Mouse (Mus musculus): ENCODE measurements at regions not wholly inside any gene's neighbourhood (a gene's known extent, or its start where the extent isn't known, plus 50 kb on each side); places are given as distances from the start of the nearest gene placed in this dataset.

DNA sequence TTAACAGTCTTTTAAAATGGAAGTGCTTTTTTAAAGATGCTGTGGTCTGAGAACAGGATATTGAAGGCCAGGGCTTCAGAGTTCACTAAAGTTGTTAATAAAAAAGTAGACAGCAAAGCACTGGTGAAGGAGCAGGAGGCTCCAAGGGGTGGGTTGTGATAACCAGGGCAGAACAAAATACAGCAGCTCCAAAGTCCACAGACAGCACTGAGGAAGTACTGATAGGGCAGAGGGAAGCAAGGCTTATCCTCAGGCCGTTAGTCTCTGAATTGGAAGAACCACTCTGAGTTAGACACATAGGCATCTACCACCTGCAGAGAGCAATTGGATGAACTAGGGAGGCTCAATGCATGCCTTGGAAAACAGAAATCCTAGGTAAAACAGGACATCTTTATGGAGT, 62.1 kb downstream of the P2ry1 start:
- Histone ChIP-seq H3K27ac (replicated peaks; ENCODE audit: insufficient read depth, low read depth, low read length) (no peak overlapping the region), H3K79me2 (ENCODE audit: control insufficient read depth, insufficient read depth, low read length) (no peaks in the 10 kb centered on the region), H3K27me3 (ENCODE audit: control insufficient read depth, insufficient read depth, low read length) (no peaks in the 10 kb centered on the region), H3K4me1 (ENCODE audit: control insufficient read depth, insufficient read depth, low read length) (no peaks in the 10 kb centered on the region), H3K36me3 (ENCODE audit: control insufficient read depth, insufficient read depth, low read length) (no peaks in the 10 kb centered on the region), H3K9ac (ENCODE audit: low read depth, low read length) (no peak overlapping the region), H3K4me3 (ENCODE audit: insufficient read depth, low read depth, low read length) (no peak overlapping the region)
- WGBS = 50% methylated on average over 1 of the region's 1 CpGs
- TF ChIP-seq POLR2A (IDR thresholded peaks at IDR 0.05; ENCODE audit: extremely low read depth, insufficient read depth, low read length) (no peak), CTCF (IDR thresholded peaks at IDR 0.05; ENCODE audit: low read depth, low read length) (no peak)
- no peak for DNase-seq (ENCODE audit: extremely low read depth, low read depth, low spot score)

DNA sequence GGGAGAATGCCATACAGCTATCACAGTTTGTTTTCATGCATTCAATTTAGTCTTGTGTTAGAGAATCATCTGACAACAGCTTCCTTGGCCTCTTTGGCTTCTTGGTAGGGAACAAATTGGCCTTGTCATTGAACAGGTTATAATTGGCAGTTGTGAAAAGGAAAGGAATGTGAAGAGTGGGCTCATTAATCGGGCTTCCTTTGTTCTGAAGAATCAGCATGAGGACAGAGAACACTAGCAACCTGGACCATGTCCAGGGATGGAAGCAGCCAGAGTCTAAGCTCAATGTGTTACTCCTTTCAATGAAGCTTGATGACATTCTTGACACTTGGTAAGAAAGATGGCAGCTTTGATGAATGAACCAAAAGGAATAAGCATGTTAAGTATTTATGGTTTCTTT, 64.5 kb downstream of the P2ry1 start:
- whole genome bisulfite sequencing = 89% methylated on average over 1 of the region's 1 CpGs
- Histone ChIP-seq H3K4me1 (ENCODE audit: control insufficient read depth, insufficient read depth, low read length) (no peaks in the 10 kb centered on the region), H3K79me2 (ENCODE audit: control insufficient read depth, insufficient read depth, low read length) (no peaks in the 10 kb centered on the region), H3K4me3 (ENCODE audit: insufficient read depth, low read depth, low read length) (no peak overlapping the region), H3K27me3 (ENCODE audit: control insufficient read depth, insufficient read depth, low read length) (no peaks in the 10 kb centered on the region), H3K36me3 (ENCODE audit: control insufficient read depth, insufficient read depth, low read length) (no peaks in the 10 kb centered on the region), H3K27ac (replicated peaks; ENCODE audit: insufficient read depth, low read depth, low read length) (no peak overlapping the region), H3K9ac (ENCODE audit: low read depth, low read length) (no peak overlapping the region)
- no peak for DNase-seq (ENCODE audit: extremely low read depth, low read depth, low spot score)
- TF ChIP-seq POLR2A (IDR thresholded peaks at IDR 0.05; ENCODE audit: extremely low read depth, insufficient read depth, low read length) (no peak), CTCF (IDR thresholded peaks at IDR 0.05; ENCODE audit: low read depth, low read length) (no peak)

DNA sequence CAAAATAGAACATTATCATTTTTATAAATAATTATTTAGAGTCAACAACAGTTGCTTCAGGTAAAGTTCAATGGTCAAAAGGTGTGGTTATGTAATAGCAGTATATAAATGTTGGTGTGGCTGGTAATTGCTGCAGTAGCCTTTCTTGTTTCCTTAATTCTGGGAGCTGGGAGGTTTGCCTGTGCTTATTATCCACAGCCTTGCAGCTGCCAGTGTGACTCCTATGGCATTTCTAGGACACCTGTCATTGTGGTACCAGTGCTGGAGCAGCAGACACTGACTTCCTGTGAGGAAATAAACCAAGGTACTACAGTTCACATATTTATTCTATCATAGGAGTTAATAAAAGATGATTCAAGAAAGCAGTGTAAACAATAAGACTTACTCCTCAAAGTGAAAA, 65.6 kb downstream of the P2ry1 start:
- Histone ChIP-seq H3K27ac (replicated peaks; ENCODE audit: insufficient read depth, low read depth, low read length) (no peak overlapping the region), H3K9ac (ENCODE audit: low read depth, low read length) (no peak overlapping the region), H3K4me1 (ENCODE audit: control insufficient read depth, insufficient read depth, low read length) (no peaks in the 10 kb centered on the region), H3K36me3 (ENCODE audit: control insufficient read depth, insufficient read depth, low read length) (no peaks in the 10 kb centered on the region), H3K79me2 (ENCODE audit: control insufficient read depth, insufficient read depth, low read length) (no peaks in the 10 kb centered on the region), H3K27me3 (ENCODE audit: control insufficient read depth, insufficient read depth, low read length) (no peaks in the 10 kb centered on the region), H3K4me3 (ENCODE audit: insufficient read depth, low read depth, low read length) (no peak overlapping the region)
- peak; percentile 14 for DNase-seq (ENCODE audit: extremely low read depth, low read depth, low spot score)
- TF ChIP-seq POLR2A (IDR thresholded peaks at IDR 0.05; ENCODE audit: extremely low read depth, insufficient read depth, low read length) = no peak
- TF ChIP-seq CTCF (IDR thresholded peaks at IDR 0.05; ENCODE audit: low read depth, low read length) = no peak

DNA sequence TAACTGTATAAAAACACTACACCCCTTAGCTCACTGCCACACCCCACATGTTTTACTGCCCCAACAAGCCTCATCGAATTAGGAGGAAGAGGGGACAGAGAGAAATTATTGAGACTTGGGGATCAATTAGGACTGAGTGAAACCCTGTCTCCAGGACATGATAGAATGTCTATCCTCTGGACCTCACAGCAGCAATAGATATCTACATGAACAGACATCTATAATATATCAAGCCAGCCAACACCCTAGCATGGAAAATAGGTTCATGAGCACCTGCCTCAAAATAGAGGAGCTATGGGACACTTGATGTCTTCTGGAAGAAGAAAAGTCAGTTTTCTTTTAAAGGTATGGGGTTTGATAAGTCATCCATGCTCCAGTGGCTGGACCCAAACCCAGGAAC, 68.4 kb downstream of the P2ry1 start:
- no peaks in the 10 kb centered on the region for H3K27me3 ChIP-seq (ENCODE audit: control insufficient read depth, insufficient read depth, low read length)

DNA sequence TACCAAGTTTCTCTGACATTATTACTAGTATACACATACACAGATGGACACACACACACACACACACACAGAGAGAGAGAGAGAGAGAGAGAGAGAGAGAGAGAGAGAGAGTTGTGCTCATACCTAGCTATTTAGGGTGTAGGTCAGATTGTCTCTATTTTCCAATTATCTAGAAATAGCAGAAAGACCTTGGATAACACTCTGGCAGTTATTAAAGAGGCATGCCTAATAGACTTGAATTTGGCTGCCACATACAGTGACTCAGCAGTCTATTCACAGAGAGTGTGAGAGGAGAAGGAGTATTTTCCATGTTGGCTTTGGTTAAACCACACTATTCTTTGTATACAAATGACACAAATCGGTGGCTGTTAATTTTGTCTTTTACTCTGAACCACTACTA, 69.7 kb downstream of the P2ry1 start:
- 84% methylated on average over 1 of the region's 1 CpGs for WGBS
- TF ChIP-seq CTCF (IDR thresholded peaks at IDR 0.05; ENCODE audit: low read depth, low read length) (no peak), POLR2A (IDR thresholded peaks at IDR 0.05; ENCODE audit: extremely low read depth, insufficient read depth, low read length) (no peak)
- DNase-seq (ENCODE audit: extremely low read depth, low read depth, low spot score) = peak; percentile 34
- Histone ChIP-seq H3K27me3 (ENCODE audit: control insufficient read depth, insufficient read depth, low read length) (no peaks in the 10 kb centered on the region), H3K36me3 (ENCODE audit: control insufficient read depth, insufficient read depth, low read length) (no peaks in the 10 kb centered on the region), H3K4me1 (ENCODE audit: control insufficient read depth, insufficient read depth, low read length) (no peaks in the 10 kb centered on the region), H3K27ac (replicated peaks; ENCODE audit: insufficient read depth, low read depth, low read length) (no peak overlapping the region), H3K4me3 (ENCODE audit: insufficient read depth, low read depth, low read length) (no peak overlapping the region), H3K79me2 (ENCODE audit: control insufficient read depth, insufficient read depth, low read length) (no peaks in the 10 kb centered on the region), H3K9ac (ENCODE audit: low read depth, low read length) (no peak overlapping the region)

More for the DNA sequence above, 68.4 kb downstream of the P2ry1 start:
- Histone ChIP-seq H3K9ac (ENCODE audit: low read depth, low read length) (no peak overlapping the region), H3K4me3 (ENCODE audit: insufficient read depth, low read depth, low read length) (no peak overlapping the region), H3K27ac (replicated peaks; ENCODE audit: insufficient read depth, low read depth, low read length) (no peak overlapping the region), H3K4me1 (ENCODE audit: control insufficient read depth, insufficient read depth, low read length) (no peaks in the 10 kb centered on the region), H3K79me2 (ENCODE audit: control insufficient read depth, insufficient read depth, low read length) (no peaks in the 10 kb centered on the region), H3K36me3 (ENCODE audit: control insufficient read depth, insufficient read depth, low read length) (no peaks in the 10 kb centered on the region)
- no peak for DNase-seq (ENCODE audit: extremely low read depth, low read depth, low spot score)
- WGBS = 88% methylated on average over 1 of the region's 1 CpGs
- no peak for TF ChIP-seq CTCF (IDR thresholded peaks at IDR 0.05; ENCODE audit: low read depth, low read length)

DNA sequence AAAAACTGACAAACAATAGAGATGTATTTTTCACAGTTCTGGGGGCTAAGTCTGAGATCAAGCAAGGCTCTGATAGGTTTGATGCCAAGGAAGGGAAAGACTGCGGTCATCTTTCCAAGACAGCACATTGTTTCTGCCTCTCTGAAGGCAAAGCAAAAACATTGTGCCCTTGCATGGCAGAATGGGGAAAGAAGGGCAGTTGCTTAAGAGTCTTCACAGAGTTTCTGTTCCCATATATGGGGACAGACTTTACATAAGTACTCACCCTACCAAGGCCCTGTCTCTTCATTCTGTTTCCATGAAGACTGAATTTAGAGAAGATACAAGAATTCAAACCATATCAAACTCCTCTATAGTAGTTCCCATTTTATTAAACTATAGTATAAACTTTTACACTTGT, 70.5 kb downstream of the P2ry1 start:
- Histone ChIP-seq H3K9ac (ENCODE audit: low read depth, low read length) (no peak overlapping the region), H3K36me3 (ENCODE audit: control insufficient read depth, insufficient read depth, low read length) (no peaks in the 10 kb centered on the region), H3K27me3 (ENCODE audit: control insufficient read depth, insufficient read depth, low read length) (no peaks in the 10 kb centered on the region), H3K79me2 (ENCODE audit: control insufficient read depth, insufficient read depth, low read length) (no peaks in the 10 kb centered on the region), H3K4me3 (ENCODE audit: insufficient read depth, low read depth, low read length) (no peak overlapping the region), H3K27ac (replicated peaks; ENCODE audit: insufficient read depth, low read depth, low read length) (no peak overlapping the region), H3K4me1 (ENCODE audit: control insufficient read depth, insufficient read depth, low read length) (no peaks in the 10 kb centered on the region)
- WGBS = 100% methylated on average over 1 of the region's 1 CpGs
- no peak for TF ChIP-seq CTCF (IDR thresholded peaks at IDR 0.05; ENCODE audit: low read depth, low read length)
- TF ChIP-seq POLR2A (IDR thresholded peaks at IDR 0.05; ENCODE audit: extremely low read depth, insufficient read depth, low read length) = no peak
- no peak for DNase-seq (ENCODE audit: extremely low read depth, low read depth, low spot score)
